8 mouse cellular contexts compared by ENCODE assay signal in genomic region chrX:36327491-36328255, GRCm38 (mm10). TPM values are rescaled to one million over a fixed set of nuclear protein-coding genes. Genes with fewer than 3 reads are reported as not detected.
DNase-seq lines count a peak whose midpoint lies in the region; ATAC-seq and TF ChIP-seq lines count a peak whose summit lies in the region.

No protein-coding gene starts in this region.

- H3K36me3 ChIP-seq in liver, embryonic 11.5 days (ENCODE audit: control insufficient read depth, insufficient read depth, low read length): no peaks in the 10 kb centered on the region
- no peaks in the 10 kb centered on the region for H3K36me3 ChIP-seq in midbrain, embryonic 15.5 days (replicated peaks)
- no peaks in the 10 kb centered on the region for H3K36me3 ChIP-seq in thymus, adult 2 months (ENCODE audit: control insufficient read depth, insufficient read depth, low read length)

- WGBS in liver, embryonic 11.5 days: 16% methylated on average over 18 of the region's 20 CpGs
- 24% methylated on average over 20 of the region's 20 CpGs for WGBS in midbrain, embryonic 15.5 days
- 9% methylated on average over 20 of the region's 20 CpGs for WGBS in thymus, adult 2 months

- no peaks in the 10 kb centered on the region for H3K9me3 ChIP-seq in liver, embryonic 11.5 days (ENCODE audit: control insufficient read depth, low read length)
- H3K9me3 ChIP-seq in midbrain, embryonic 15.5 days: no peaks in the 10 kb centered on the region

- H3K27ac ChIP-seq in liver, embryonic 11.5 days (ENCODE audit: low read depth, low read length): no peak overlapping the region
- H3K27ac ChIP-seq in midbrain, embryonic 15.5 days: no peak overlapping the region
- no peak overlapping the region for H3K27ac ChIP-seq in thymus, adult 2 months (ENCODE audit: control insufficient read depth, insufficient read depth, low read length)

- TF ChIP-seq POLR2A in thymus, adult 2 months (IDR thresholded peaks at IDR 0.05; ENCODE audit: control insufficient read depth, extremely low read depth, insufficient read depth, low read length, poor library complexity): no peak

- H3K9ac ChIP-seq in liver, embryonic 11.5 days (ENCODE audit: low read depth, low read length): no peak overlapping the region
- H3K9ac ChIP-seq in midbrain, embryonic 15.5 days: no peak overlapping the region

- peaks cover 47% of the 10 kb centered on the region for H3K27me3 ChIP-seq in liver, embryonic 11.5 days (replicated peaks; ENCODE audit: control insufficient read depth, insufficient read depth, low read length)
- H3K27me3 ChIP-seq in midbrain, embryonic 15.5 days (replicated peaks): peaks cover 3% of the 10 kb centered on the region; the same call in 1 of the 2 replicates
- no peaks in the 10 kb centered on the region; the same call in 1 of the 2 replicates for H3K27me3 ChIP-seq in thymus, adult 2 months (ENCODE audit: control insufficient read depth, insufficient read depth, low read length)

- peak; percentile 81 for DNase-seq in heart, adult 11 months
- no peak for DNase-seq in heart, adult 8-10 months (ENCODE audit: low spot score)
- peak; percentile 57 to 60 for DNase-seq in cerebellum, postnatal 10 days
- DNase-seq in gastrocnemius, postnatal 14 days: peak; percentile 24
- peak; percentile 28 to 31 for DNase-seq in kidney, adult 8-10 months
- DNase-seq in liver, embryonic 11.5 days (ENCODE audit: low spot score): peak; percentile 35
- peak; percentile 18 for DNase-seq in thymus, adult 2 months

- H3K4me2 ChIP-seq in liver, embryonic 11.5 days: peak overlapping the region; percentile 65
- H3K4me2 ChIP-seq in midbrain, embryonic 15.5 days: peak overlapping the region; percentile 94

- intact Hi-C loops in gastrocnemius, postnatal 14 days (cut with DNase I; ENCODE audit: low total_unique reads): no loop called here

- H3K4me3 ChIP-seq in liver, embryonic 11.5 days (ENCODE audit: low read depth, low read length): peak overlapping the region; percentile 42; the same call in 1 of the 2 replicates
- H3K4me3 ChIP-seq in midbrain, embryonic 15.5 days: peak overlapping the region; percentile 47
- H3K4me3 ChIP-seq in thymus, adult 2 months (ENCODE audit: control insufficient read depth, insufficient read depth, low read length): peak overlapping the region; percentile 52

- no peak for TF ChIP-seq CTCF in thymus, adult 2 months (IDR thresholded peaks at IDR 0.05; ENCODE audit: borderline replicate concordance, control insufficient read depth, extremely low read depth, insufficient read depth, low read length, poor library complexity)

- ATAC-seq in liver, embryonic 11.5 days (replicated peaks; ENCODE audit: low FRiP score): no peak
- 0 out of 2 replicates have a peak, but pooled peaks have one; percentile 28 for ATAC-seq in midbrain, embryonic 15.5 days (replicated peaks)

- no peaks in the 10 kb centered on the region for H3K4me1 ChIP-seq in liver, embryonic 11.5 days (replicated peaks; ENCODE audit: control insufficient read depth, insufficient read depth, low read length)
- H3K4me1 ChIP-seq in midbrain, embryonic 15.5 days: peaks cover 6% of the 10 kb centered on the region; the same call in 1 of the 2 replicates
- H3K4me1 ChIP-seq in thymus, adult 2 months (replicated peaks; ENCODE audit: control insufficient read depth, insufficient read depth, low read length): peaks cover 3% of the 10 kb centered on the region; the same call in 1 of the 2 replicates

RNA-seq across cellular contexts. Expression of gene Lonrf3, which starts 0.5 kb away (rescaled TPM):
- 1 to 10 TPM in 2 of 4 experiments, under 1 TPM in 2; 0.66 to 1.5 (median 1.0) TPM for total RNA-seq in heart, adult 8-10 months (2022)
- 1 to 10 TPM; 1.6 to 1.8 TPM for total RNA-seq in gastrocnemius, postnatal 14 days (2021)
- 0.69 and 0.90 TPM in 2 replicates for polyA plus RNA-seq in liver, embryonic 11.5 days (2014; fragmentation: Nextera tagmentation; extraction: Ambion mirVana)
- 0.44 and 0.46 TPM in 2 replicates for polyA plus RNA-seq in midbrain, embryonic 15.5 days (2015; fragmentation: Nextera tagmentation; extraction: Ambion mirVana)
- 1.7 and 2.3 TPM in 2 replicates for polyA plus RNA-seq in thymus, adult 2 months (2012; rRNA removed)
